Mouse (Mus musculus) midbrain, postnatal 0 days (tissue): Measurements from ENCODE around the gene Gm10944. TPM values are rescaled to one million over a fixed set of nuclear protein-coding genes. Genes with fewer than 3 reads are reported as not detected.
A peak's percentile ranks its signal among the peaks of the same experiment; 100 is the strongest.

Experiments
- ATAC-seq: fragments of 200-750 bp; cut with Nextera tagmentation; 2 replicates; pipeline ENCODE4 v1.8.0; 2017; ENCODE audit warnings: moderate number of reproducible peaks, mild to moderate bottlenecking, moderate TSS enrichment, moderate library complexity; ENCODE audit not compliant: low FRiP score
- DNase-seq: peaks from one replicate; pipeline ENCODE4 v3.0.0-alpha.2; 2015; ENCODE audit warnings: low spot score
- H3K27ac ChIP-seq: fragments of 300-500 bp; sonication (generic); 2 replicates; pipeline ENCODE4 v1.5.1; 2014; ENCODE audit warnings: low read depth, mild to moderate bottlenecking, low read length, mixed read lengths
- H3K27me3 ChIP-seq: fragments of 300-500 bp; sonication (generic); 2 replicates; pipeline ENCODE4 v1.6.1; 2014; ENCODE audit warnings: low read length, control low read depth, mixed read lengths; ENCODE audit not compliant: insufficient read depth
- H3K36me3 ChIP-seq: fragments of 300-500 bp; sonication (generic); 2 replicates; pipeline ENCODE4 v1.6.1; 2014; ENCODE audit warnings: low read length, control low read depth, mixed read lengths; ENCODE audit not compliant: insufficient read depth
- H3K4me1 ChIP-seq: fragments of 300-500 bp; sonication (generic); 2 replicates; pipeline ENCODE4 v1.6.1; 2014; ENCODE audit warnings: mild to moderate bottlenecking, control low read depth, antibody characterized with exemption, low read length, mixed read lengths; ENCODE audit not compliant: insufficient read depth
- H3K4me2 ChIP-seq: fragments of 300-500 bp; sonication (generic); 2 replicates; pipeline ENCODE4 v1.6.1; 2014; ENCODE audit warnings: low read depth, mild to moderate bottlenecking, low read length, mixed read lengths; ENCODE audit not compliant: poor library complexity, severe bottlenecking
- H3K4me3 ChIP-seq: fragments of 300-500 bp; sonication (generic); 2 replicates; pipeline ENCODE4 v1.5.1; 2014; ENCODE audit warnings: low read depth, mild to moderate bottlenecking, low read length, moderate library complexity
- H3K9ac ChIP-seq: fragments of 300-500 bp; sonication (generic); replicated peaks from 2 replicates; pipeline ENCODE4 v1.6.1; 2014; ENCODE audit warnings: mild to moderate bottlenecking, low read length, moderate library complexity, mixed read lengths; ENCODE audit not compliant: poor library complexity, severe bottlenecking
- H3K9me3 ChIP-seq: fragments of 300-500 bp; sonication (generic); 2 replicates; pipeline ENCODE4 v1.6.1; 2016; ENCODE audit warnings: low read length, control low read depth
- CTCF ChIP-seq: IDR thresholded peaks from 2 replicates; pipeline ENCODE4 v1.5.1; 2016; ENCODE audit warnings: antibody characterized with exemption, mild to moderate bottlenecking
- WGBS: fragments of 180-500 bp; shearing (Covaris S2); extraction: QIAGEN DNeasy Blood & Tissue Kit; methylation state at CpG from one replicate; pipeline ENCODE4 v1.1.7; 2014; 5-methylcytosine and 5-hydroxymethylcytosine counted together
- polyA plus RNA-seq: library from polyadenylated mRNA; unstranded; fragments of >200 nt; fragmentation: Nextera tagmentation; extraction: Ambion mirVana; gene quantifications from 2 replicates; pipeline ENCODE4 v1.2.1, GENCODE M21; 2015
- total RNA-seq: library from RNA; depleted of rRNA; stranded (reverse); fragments of >200 nt; gene quantifications from 2 replicates; pipeline ENCODE4 v1.2.3, GENCODE M21; 2014; rRNA removed

Gene Gm10944
- total RNA-seq, result not detected in 2 replicates
- not detected in 2 replicates for polyA plus RNA-seq

GRCm38 (mm10) chr10:10681048-10681447 is at the start of gene Gm10944:
Gene Gm10944, plus strand, starts transcription at chr10:10681348.
- Histone ChIP-seq H3K4me2 (no peak within 1 kb of the TSS), H3K9me3 (no peaks in the 10 kb centered on the region), H3K27ac (no peak within 1 kb of the TSS), H3K4me3 (no peak within 1 kb of the TSS), H3K9ac (no peak within 1 kb of the TSS), H3K36me3 (no peaks in the 10 kb centered on the region), H3K27me3 (no peaks in the 10 kb centered on the region), H3K4me1 (no peaks in the 10 kb centered on the region)
- ATAC-seq (no peak), DNase-seq (no peak)
- TF ChIP-seq CTCF, result no peak
- WGBS, result 96% methylated on average over 1 of the region's 1 CpGs

DNA sequence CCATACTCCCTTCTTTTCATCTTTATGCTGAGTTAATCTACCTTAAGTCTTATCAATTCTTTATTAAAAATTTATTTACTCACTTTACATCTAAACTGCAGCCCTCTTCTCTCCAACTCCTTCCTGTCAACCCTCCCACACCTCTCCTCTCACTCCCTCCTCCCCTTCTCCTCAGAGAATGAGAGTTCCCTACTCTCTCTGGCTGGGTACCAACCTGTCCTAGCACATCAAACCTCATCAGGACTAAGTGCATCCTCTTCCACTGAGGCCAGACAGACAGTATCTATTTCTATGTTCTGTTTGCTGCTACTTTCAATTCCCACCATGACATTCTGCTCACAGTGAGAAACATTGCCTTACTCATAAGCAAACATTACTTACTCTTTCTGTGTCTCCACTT is 25.2 kb upstream of the Gm10944 start:
- no peak for ATAC-seq
- no peak for DNase-seq

DNA sequence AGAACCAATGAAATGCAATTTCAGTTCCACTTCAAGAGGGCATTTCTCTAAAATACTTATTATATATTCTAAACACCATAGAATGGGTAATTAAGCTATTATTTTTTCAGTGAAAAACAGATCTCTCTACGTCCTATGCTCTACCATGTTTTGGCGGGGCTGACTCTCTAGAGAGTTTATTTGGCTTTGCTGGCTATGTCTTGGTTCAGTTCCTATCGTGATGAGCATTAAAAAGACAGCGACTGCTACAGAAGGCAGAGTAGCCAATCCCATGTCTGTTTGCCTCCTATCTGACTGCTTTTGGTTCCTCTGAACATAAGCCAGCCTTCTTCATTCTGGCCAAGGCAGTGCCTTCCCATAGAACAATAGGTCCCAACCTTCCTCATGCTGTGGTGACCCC is 24.5 kb upstream of the Gm10944 start:
- no peak for TF ChIP-seq CTCF
- no peaks in the 10 kb centered on the region for H3K36me3 ChIP-seq
- DNase-seq, result peak; percentile 21
- no peak overlapping the region for H3K4me2 ChIP-seq
- no peaks in the 10 kb centered on the region for H3K9me3 ChIP-seq
- no peak for ATAC-seq
- no peak overlapping the region for H3K9ac ChIP-seq
- no peaks in the 10 kb centered on the region for H3K27me3 ChIP-seq
- H3K4me1 ChIP-seq, result no peaks in the 10 kb centered on the region
- H3K4me3 ChIP-seq, result no peak overlapping the region
- no peak overlapping the region for H3K27ac ChIP-seq
- 80% methylated on average over 4 of the region's 4 CpGs for WGBS

More for the DNA sequence above, 25.2 kb upstream of the Gm10944 start:
- H3K4me2 ChIP-seq, result no peak overlapping the region
- H3K27ac ChIP-seq, result no peak overlapping the region
- no peaks in the 10 kb centered on the region for H3K36me3 ChIP-seq
- H3K27me3 ChIP-seq, result no peaks in the 10 kb centered on the region
- H3K4me3 ChIP-seq, result no peak overlapping the region
- H3K9ac ChIP-seq, result no peak overlapping the region
- TF ChIP-seq CTCF, result no peak
- no peaks in the 10 kb centered on the region for H3K9me3 ChIP-seq
- H3K4me1 ChIP-seq, result no peaks in the 10 kb centered on the region

DNA sequence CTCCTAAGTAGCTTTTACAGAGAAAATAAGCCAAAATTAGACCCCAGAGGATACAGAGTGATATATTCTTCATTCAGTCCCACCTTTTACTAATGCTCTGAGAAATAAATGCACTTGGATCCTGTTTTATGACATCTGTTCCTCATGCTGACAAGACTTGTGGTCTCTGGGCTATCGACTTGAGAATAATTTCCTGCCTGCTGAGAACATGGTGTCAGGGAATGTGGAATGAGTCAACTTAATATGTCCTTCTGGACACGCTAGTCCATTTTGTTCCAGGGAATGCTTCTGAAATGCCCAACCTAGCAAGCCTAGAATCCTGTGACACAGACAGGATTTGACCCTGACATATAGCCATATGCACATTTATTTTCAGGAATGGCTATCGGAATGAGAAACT is 22.0 kb upstream of the Gm10944 start:
- H3K36me3 ChIP-seq, result no peaks in the 10 kb centered on the region
- H3K9me3 ChIP-seq, result no peaks in the 10 kb centered on the region
- H3K27ac ChIP-seq, result no peak overlapping the region
- H3K4me2 ChIP-seq, result no peak overlapping the region
- no peaks in the 10 kb centered on the region for H3K27me3 ChIP-seq
- 84% methylated on average over 3 of the region's 3 CpGs for WGBS
- ATAC-seq (no peak), DNase-seq (no peak)
- no peak for TF ChIP-seq CTCF
- no peak overlapping the region for H3K9ac ChIP-seq
- no peak overlapping the region for H3K4me3 ChIP-seq
- no peaks in the 10 kb centered on the region for H3K4me1 ChIP-seq

GRCm38 (mm10) chr10:10659976-10660375 is 21.2 kb upstream of the Gm10944 start:
- no peak for DNase-seq
- Histone ChIP-seq H3K9ac (no peak overlapping the region), H3K4me1 (no peaks in the 10 kb centered on the region), H3K9me3 (no peaks in the 10 kb centered on the region), H3K36me3 (no peaks in the 10 kb centered on the region), H3K27me3 (no peaks in the 10 kb centered on the region), H3K4me2 (no peak overlapping the region), H3K4me3 (no peak overlapping the region), H3K27ac (no peak overlapping the region)
- 80% methylated on average over 3 of the region's 3 CpGs for WGBS
- ATAC-seq, result no peak
- TF ChIP-seq CTCF, result no peak

GRCm38 (mm10) chr10:10688907-10689667 is 7.9 kb downstream of the Gm10944 start:
- Histone ChIP-seq H3K4me2 (peak overlapping the region; percentile 81), H3K4me3 (peak overlapping the region; percentile 47), H3K27ac (no peak overlapping the region), H3K27me3 (no peaks in the 10 kb centered on the region), H3K36me3 (no peaks in the 10 kb centered on the region), H3K4me1 (no peaks in the 10 kb centered on the region), H3K9me3 (no peaks in the 10 kb centered on the region), H3K9ac (peak overlapping the region; percentile 54)
- ATAC-seq (peak; percentile 83), DNase-seq (peak; percentile 19)
- no peak for TF ChIP-seq CTCF
- WGBS, result 4% methylated on average over 35 of the region's 35 CpGs
